Mouse (Mus musculus) MEL (cell line): ENCODE measurements around the gene Zkscan1. TPM values are rescaled to one million over a fixed set of nuclear protein-coding genes. Genes with fewer than 3 reads are reported as not detected.
A peak's percentile ranks its signal among the peaks of the same experiment; 100 is the strongest.

ENCODE experiments used
- DNase-seq: peaks from one replicate; pipeline ENCODE4 v3.0.0; 2011; ENCODE audit warnings: low read depth, low spot score
- H3K27ac ChIP-seq: 2 replicates; pipeline ENCODE4 v1.5.1; 2012; ENCODE audit warnings: low read depth, mild to moderate bottlenecking, control low read depth, low read length, moderate library complexity; ENCODE audit not compliant: control insufficient read depth
- H3K27me3 ChIP-seq, 2 experiments: fragments of 150-350 bp in 1 of 2; sonication (generic) in 1 of 2; 2 replicates each; pipeline ENCODE4 v1.6.1; 2012; ENCODE audit warnings: low read length in 2 of 2, mild to moderate bottlenecking in 2 of 2, improper control_type of control experiment in 1 of 2, moderate library complexity in 1 of 2; ENCODE audit not compliant: insufficient read depth in 2 of 2, control insufficient read depth in 1 of 2
- H3K36me3 ChIP-seq, 2 experiments: 2 replicates each; pipeline ENCODE4 v1.6.1; 2012 to 2014; ENCODE audit warnings: low read length in 2 of 2, improper control_type of control experiment in 1 of 2, inconsistent platforms in 1 of 2, mild to moderate bottlenecking in 1 of 2; ENCODE audit not compliant: insufficient read depth in 2 of 2, control insufficient read depth in 1 of 2
- H3K4me1 ChIP-seq, 2 experiments: fragments of 150-350 bp in 1 of 2; sonication (generic) in 1 of 2; 2 replicates each; pipeline ENCODE4 v1.6.1; 2012; ENCODE audit warnings: low read length in 2 of 2, improper control_type of control experiment in 1 of 2, mild to moderate bottlenecking in 1 of 2; ENCODE audit not compliant: insufficient read depth in 2 of 2, control insufficient read depth in 1 of 2
- H3K4me3 ChIP-seq, 2 experiments: fragments of 150-350 bp in 1 of 2; sonication (generic) in 1 of 2; 2 replicates each; pipeline ENCODE4 v1.5.1; 2012; ENCODE audit warnings: low read depth in 2 of 2, low read length in 2 of 2, mild to moderate bottlenecking in 2 of 2, moderate library complexity in 2 of 2, control low read depth in 1 of 2, improper control_type of control experiment in 1 of 2; ENCODE audit not compliant: control insufficient read depth in 1 of 2, insufficient read depth in 1 of 2
- H3K79me2 ChIP-seq: 2 replicates; pipeline ENCODE4 v1.6.1; 2012; ENCODE audit warnings: mild to moderate bottlenecking, low read length, moderate library complexity; ENCODE audit not compliant: control insufficient read depth, poor library complexity, insufficient read depth
- H3K9ac ChIP-seq: 2 replicates; pipeline ENCODE4 v1.6.1; 2012; ENCODE audit warnings: low read depth, mild to moderate bottlenecking, control low read depth, low read length, moderate library complexity; ENCODE audit not compliant: control insufficient read depth, poor library complexity, severe bottlenecking
- H3K9me3 ChIP-seq: fragments of 150-350 bp; sonication (generic); replicated peaks from 2 replicates; pipeline ENCODE4 v1.6.1; 2012; ENCODE audit warnings: mild to moderate bottlenecking, low read length, improper control_type of control experiment, moderate library complexity; ENCODE audit not compliant: insufficient read depth
- BHLHE40 ChIP-seq: IDR thresholded peaks from 2 replicates; pipeline ENCODE4 v1.6.1; 2012; ENCODE audit warnings: low read depth, mild to moderate bottlenecking, inconsistent platforms, low read length, improper control_type of control experiment, borderline replicate concordance
- CHD1 ChIP-seq: IDR thresholded peaks from 2 replicates; pipeline ENCODE4 v1.6.1; 2012; ENCODE audit warnings: low read depth, mild to moderate bottlenecking, inconsistent platforms, low read length, improper control_type of control experiment
- CHD2 ChIP-seq: IDR thresholded peaks from 2 replicates; pipeline ENCODE4 v1.6.1; 2011; ENCODE audit warnings: low read length, improper control_type of control experiment
- CTCF ChIP-seq, 3 experiments: IDR thresholded peaks in 2 of 3; conservative IDR thresholded peaks in 1 of 3; 2 replicates each; pipeline ENCODE4 v1.5.1; 2011 to 2012; ENCODE audit warnings: low read length in 3 of 3, low read depth in 2 of 3, mild to moderate bottlenecking in 2 of 3, improper control_type of control experiment in 1 of 3, inconsistent platforms in 1 of 3, mixed read lengths in 1 of 3, moderate library complexity in 1 of 3; ENCODE audit not compliant: control insufficient read depth in 1 of 3, insufficient read depth in 1 of 3, poor library complexity in 1 of 3, severe bottlenecking in 1 of 3
- E2F4 ChIP-seq: IDR thresholded peaks from 2 replicates; pipeline ENCODE4 v1.6.1; 2011; ENCODE audit warnings: low read depth, low read length, improper control_type of control experiment, borderline replicate concordance
- EP300 ChIP-seq, 2 experiments: IDR thresholded peaks; 2 replicates each; pipeline ENCODE4 v1.6.1; 2011; ENCODE audit warnings: improper control_type of control experiment in 2 of 2, low read length in 2 of 2, low read depth in 1 of 2, mild to moderate bottlenecking in 1 of 2
- ETS1 ChIP-seq: IDR thresholded peaks from 2 replicates; pipeline ENCODE4 v1.6.1; 2012; ENCODE audit warnings: low read depth, mild to moderate bottlenecking, inconsistent platforms, low read length, improper control_type of control experiment, moderate library complexity
- GABPA ChIP-seq: IDR thresholded peaks from 2 replicates; pipeline ENCODE4 v1.6.1; 2012; ENCODE audit warnings: low read depth, mild to moderate bottlenecking, inconsistent platforms, low read length, improper control_type of control experiment, moderate library complexity
- GATA1 ChIP-seq: IDR thresholded peaks from 2 replicates; pipeline ENCODE4 v1.6.1; 2011; ENCODE audit warnings: low read depth, low read length, improper control_type of control experiment
- HCFC1 ChIP-seq: IDR thresholded peaks from 2 replicates; pipeline ENCODE4 v1.6.1; 2012; ENCODE audit warnings: low read depth, mild to moderate bottlenecking, inconsistent platforms, low read length, improper control_type of control experiment, moderate library complexity
- JUND ChIP-seq: IDR thresholded peaks from 2 replicates; pipeline ENCODE4 v1.6.1; 2011; ENCODE audit warnings: low read depth, mild to moderate bottlenecking, improper control_type of control experiment, low read length
- KAT2A ChIP-seq: conservative IDR thresholded peaks from 2 replicates; pipeline ENCODE4 v1.6.1; 2012; ENCODE audit warnings: low read depth, low read length, improper control_type of control experiment, inconsistent platforms
- MAFK ChIP-seq: IDR thresholded peaks from 2 replicates; pipeline ENCODE4 v1.6.1; 2011; ENCODE audit warnings: low read depth, mild to moderate bottlenecking, low read length, improper control_type of control experiment, borderline replicate concordance
- MAZ ChIP-seq: IDR thresholded peaks from 2 replicates; pipeline ENCODE4 v1.6.1; 2012; ENCODE audit warnings: low read depth, mild to moderate bottlenecking, inconsistent platforms, low read length, improper control_type of control experiment
- MEF2A ChIP-seq: IDR thresholded peaks from 2 replicates; pipeline ENCODE4 v1.6.1; 2014; ENCODE audit warnings: low read depth, mild to moderate bottlenecking, inconsistent platforms, low read length, improper control_type of control experiment; ENCODE audit not compliant: poor library complexity, insufficient replicate concordance, severe bottlenecking; ENCODE audit errors: extremely low read depth
- MXI1 ChIP-seq: IDR thresholded peaks from 2 replicates; pipeline ENCODE4 v1.6.1; 2011; ENCODE audit warnings: mild to moderate bottlenecking, low read depth, low read length, improper control_type of control experiment
- MYC ChIP-seq: IDR thresholded peaks from 2 replicates; pipeline ENCODE4 v1.6.1; 2011; ENCODE audit warnings: low read depth, mild to moderate bottlenecking, low read length, improper control_type of control experiment, moderate library complexity
- NELFE ChIP-seq: IDR thresholded peaks from 2 replicates; pipeline ENCODE4 v1.6.1; 2011; ENCODE audit warnings: low read depth, low read length, improper control_type of control experiment
- NRF1 ChIP-seq: IDR thresholded peaks from 2 replicates; pipeline ENCODE4 v1.6.1; 2014; ENCODE audit warnings: low read depth, mild to moderate bottlenecking, inconsistent platforms, low read length, improper control_type of control experiment, moderate library complexity; ENCODE audit not compliant: poor library complexity, insufficient read depth, severe bottlenecking
- POLR2A ChIP-seq, 2 experiments: IDR thresholded peaks; 2 replicates each; pipeline ENCODE4 v1.6.1; 2011 to 2012; ENCODE audit warnings: low read length in 2 of 2, mild to moderate bottlenecking in 2 of 2, control low read depth in 1 of 2, improper control_type of control experiment in 1 of 2, low read depth in 1 of 2, moderate library complexity in 1 of 2; ENCODE audit not compliant: control insufficient read depth in 1 of 2, insufficient read depth in 1 of 2, poor library complexity in 1 of 2
- POLR2AphosphoS2 ChIP-seq: IDR thresholded peaks from 2 replicates; pipeline ENCODE4 v1.6.1; 2011; ENCODE audit warnings: low read length, improper control_type of control experiment
- POLR2AphosphoS5 ChIP-seq: IDR thresholded peaks from 2 replicates; pipeline ENCODE4 v1.6.1; 2012; ENCODE audit warnings: low read depth, borderline replicate concordance, mild to moderate bottlenecking, inconsistent platforms, low read length, moderate library complexity, mixed read lengths
- RCOR1 ChIP-seq: IDR thresholded peaks from 2 replicates; pipeline ENCODE4 v1.6.1; 2012; ENCODE audit warnings: low read depth, mild to moderate bottlenecking, inconsistent platforms, low read length, improper control_type of control experiment
- SIN3A ChIP-seq: IDR thresholded peaks from 2 replicates; pipeline ENCODE4 v1.6.1; 2012; ENCODE audit warnings: low read length, improper control_type of control experiment, inconsistent platforms
- TAL1 ChIP-seq: IDR thresholded peaks from 2 replicates; pipeline ENCODE4 v1.6.1; 2012; ENCODE audit warnings: mild to moderate bottlenecking, inconsistent platforms, low read length, moderate library complexity, mixed read lengths
- TBP ChIP-seq: IDR thresholded peaks from 2 replicates; pipeline ENCODE4 v1.8.0; 2011; ENCODE audit warnings: low read depth, low read length, improper control_type of control experiment
- USF1 ChIP-seq: IDR thresholded peaks from 2 replicates; pipeline ENCODE4 v1.6.1; 2014; ENCODE audit warnings: low read depth, mild to moderate bottlenecking, inconsistent platforms, low read length, improper control_type of control experiment, moderate library complexity
- USF2 ChIP-seq, 2 experiments: IDR thresholded peaks; 2 replicates each; pipeline ENCODE4 v1.6.1; 2011 to 2012; ENCODE audit warnings: improper control_type of control experiment in 2 of 2, low read length in 2 of 2, borderline replicate concordance in 1 of 2, inconsistent platforms in 1 of 2, low read depth in 1 of 2, mild to moderate bottlenecking in 1 of 2; ENCODE audit not compliant: insufficient read depth in 1 of 2
- ZNF384 ChIP-seq: IDR thresholded peaks from 2 replicates; pipeline ENCODE4 v1.6.1; 2012; ENCODE audit warnings: low read depth, mild to moderate bottlenecking, inconsistent platforms, low read length, improper control_type of control experiment
- polyA plus RNA-seq, 2 experiments: library from polyadenylated mRNA; stranded (reverse) in 1 of 2; unstranded in 1 of 2; fragments of >175 nt in 1 of 2; fragments of >200 nt in 1 of 2; gene quantifications; 2 replicates each; pipeline versions ENCODE4 v1.2.1 to v1.2.4; 2012; ENCODE audit warnings: low replicate concordance in 2 of 2, low read depth in 1 of 2; ENCODE audit not compliant: insufficient read length in 2 of 2, insufficient read depth in 1 of 2, missing spikeins in 1 of 2
- total RNA-seq: library from RNA; depleted of rRNA; stranded (reverse); fragments of 300-350 nt; gene quantifications from 2 replicates; pipeline ENCODE4 v1.2.3, GENCODE M21; 2012

Gene Zkscan1
- total and polyA plus RNA-seq, 3 experiments: 10.6 to 51.7 (median 13.4) TPM

GRCm38 (mm10) chr5:138154390-138154789 lies 69.5 kb downstream of the Zkscan1 start:
- no peak overlapping the region; the same call in 1 of the 2 replicates for H3K9ac ChIP-seq
- H3K27ac ChIP-seq: no peak overlapping the region
- H3K79me2 ChIP-seq: peaks cover 5% of the 10 kb centered on the region
- peak overlapping the region in 1 of 2 experiments; percentile 79; a peak in 1 of 4 replicates for H3K4me3 ChIP-seq
- no peak for DNase-seq
- no peaks in the 10 kb centered on the region for H3K9me3 ChIP-seq
- peaks cover 2 to 3% of the 10 kb centered on the region in 2 experiments for H3K36me3 ChIP-seq
- H3K4me1 ChIP-seq: peaks cover 0 to 4% of the 10 kb centered on the region in 2 experiments; a peak in 1 of 4 replicates
- TF ChIP-seq POLR2AphosphoS5 (no peak), MAZ (no peak), MAFK (no peak), GABPA (no peak), ZNF384 (no peak), TBP (no peak), MXI1 (no peak), USF2 (IDR thresholded peaks at IDR 0.05; ENCODE audit: borderline replicate concordance in 1 of 2, insufficient read depth in 1 of 2, low read depth in 1 of 2, low read length in 2 of 2) (no peak), CTCF (IDR thresholded peaks at IDR 0.05 in 2 of 3, conservative IDR thresholded peaks at IDR 0.05 in 1 of 3; ENCODE audit: control insufficient read depth in 1 of 3, insufficient read depth in 1 of 3, low read depth in 2 of 3, low read length in 3 of 3, poor library complexity in 1 of 3, severe bottlenecking in 1 of 3) (no peak), NRF1 (no peak), HCFC1 (no peak), GATA1 (no peak), USF1 (no peak), POLR2A (IDR thresholded peaks at IDR 0.05; ENCODE audit: control insufficient read depth in 1 of 2, insufficient read depth in 1 of 2, low read depth in 1 of 2, low read length in 2 of 2, poor library complexity in 1 of 2) (no peak), ETS1 (no peak), RCOR1 (no peak), TAL1 (no peak)
- TF ChIP-seq, all 39 proteins: peak for 0
- H3K27me3 ChIP-seq: no peaks in the 10 kb centered on the region

- Histone ChIP-seq H3K9me3 (no peaks in the 10 kb centered on the region), H3K36me3 (peaks cover 0 to 3% of the 10 kb centered on the region in 2 experiments; a peak in 3 of 4 replicates), H3K9ac (peak within 1 kb of the TSS; percentile 90), H3K4me1 (peaks cover 0 to 4% of the 10 kb centered on the region in 2 experiments; a peak in 1 of 4 replicates), H3K27me3 (no peaks in the 10 kb centered on the region), H3K79me2 (peaks cover 5% of the 10 kb centered on the region), H3K4me3 (peak within 1 kb of the TSS; percentile 79 to 96), H3K27ac (peak within 1 kb of the TSS; percentile 70)
- peak; percentile 98 for DNase-seq
- TF ChIP-seq CHD1 (no peak), MEF2A (no peak), EP300 (IDR thresholded peaks at IDR 0.05; ENCODE audit: low read depth in 1 of 2, low read length in 2 of 2) (peak in 1 of 2 experiments; percentile 40; a peak in 1 of 4 replicates), GATA1 (no peak), ZNF384 (peak; percentile 32; the same call in 1 of the 2 replicates), BHLHE40 (no peak), POLR2AphosphoS5 (no peak), E2F4 (no peak), USF1 (no peak; the same call in 1 of the 2 replicates), MAZ (peak; percentile 97), HCFC1 (peak; percentile 97), CHD2 (no peak), NELFE (peak; percentile 89), JUND (no peak), NRF1 (peak; percentile 45; the same call in 1 of the 2 replicates), POLR2AphosphoS2 (peak; percentile 60; the same call in 1 of the 2 replicates), TBP (peak; percentile 86), KAT2A (peak; percentile 85), SIN3A (peak; percentile 99), ETS1 (peak; percentile 68; the same call in 1 of the 2 replicates), MYC (peak; percentile 82; the same call in 1 of the 2 replicates)
These were observed 70.6 kb downstream of the Zkscan1 start, which contains the start of gene Zfp113 for GRCm38 (mm10) chr5:138155443-138155976. Gene Zfp113, minus strand, starts transcription at chr5:138155744.
